Mouse (Mus musculus) forebrain, embryonic 11.5 days (tissue): Measurements from ENCODE around the gene D5Ertd579e. TPM values are rescaled to one million over a fixed set of nuclear protein-coding genes. Genes with fewer than 3 reads are reported as not detected.

Experiments used
- ATAC-seq: fragments of 200-750 bp; cut with Nextera tagmentation; replicated peaks from 2 replicates; pipeline ENCODE4 v1.8.0; 2017; ENCODE audit warnings: moderate TSS enrichment; ENCODE audit not compliant: low FRiP score
- DNase-seq: peaks from one replicate; pipeline ENCODE4 v3.0.0-alpha.2; 2017; ENCODE audit warnings: low spot score
- H3K27ac ChIP-seq: fragments of 300-500 bp; sonication (generic); 2 replicates; pipeline ENCODE4 v1.5.1; 2014; ENCODE audit warnings: low read depth, low read length
- H3K27me3 ChIP-seq: fragments of 300-500 bp; sonication (generic); 2 replicates; pipeline ENCODE4 v1.6.1; 2014; ENCODE audit warnings: mild to moderate bottlenecking, low read length, mixed read lengths; ENCODE audit not compliant: control insufficient read depth, insufficient read depth
- H3K36me3 ChIP-seq: fragments of 300-500 bp; sonication (generic); 2 replicates; pipeline ENCODE4 v1.6.1; 2014; ENCODE audit warnings: mild to moderate bottlenecking, low read length, moderate library complexity, mixed read lengths; ENCODE audit not compliant: control insufficient read depth, insufficient read depth
- H3K4me1 ChIP-seq: fragments of 300-500 bp; sonication (generic); replicated peaks from 2 replicates; pipeline ENCODE4 v1.6.1; 2014; ENCODE audit warnings: low read length, mixed read lengths; ENCODE audit not compliant: control insufficient read depth, insufficient read depth
- H3K4me2 ChIP-seq: fragments of 300-500 bp; sonication (generic); 2 replicates; pipeline ENCODE4 v1.6.1; 2014; ENCODE audit warnings: low read depth, mild to moderate bottlenecking, low read length, moderate library complexity, mixed read lengths; ENCODE audit not compliant: severe bottlenecking
- H3K4me3 ChIP-seq: fragments of 300-500 bp; sonication (generic); 2 replicates; pipeline ENCODE4 v1.5.1; 2014; ENCODE audit warnings: low read depth, low read length
- H3K9ac ChIP-seq: fragments of 300-500 bp; sonication (generic); 2 replicates; pipeline ENCODE4 v1.6.1; 2014; ENCODE audit warnings: low read length
- H3K9me3 ChIP-seq: fragments of 300-500 bp; sonication (generic); 2 replicates; pipeline ENCODE4 v1.6.1; 2016; ENCODE audit warnings: low read length, mixed read lengths; ENCODE audit not compliant: control insufficient read depth
- WGBS: fragments of 180-500 bp; shearing (Covaris S2); extraction: QIAGEN DNeasy Blood & Tissue Kit; methylation state at CpG from one replicate; pipeline ENCODE4 v1.1.7; 2014; 5-methylcytosine and 5-hydroxymethylcytosine counted together
- polyA plus RNA-seq: library from polyadenylated mRNA; unstranded; fragments of >200 nt; fragmentation: Nextera tagmentation; extraction: Ambion mirVana; gene quantifications from 2 replicates; pipeline ENCODE4 v1.2.1, GENCODE M21; 2014

Gene D5Ertd579e
- polyA plus RNA-seq, 1 experiment from 2014 or later, result 41.9 TPM

GRCm38 (mm10) chr5:36681219-36681618 is 14.6 kb downstream of the D5Ertd579e start:
- no peaks in the 10 kb centered on the region for H3K36me3 ChIP-seq
- no peaks in the 10 kb centered on the region for H3K4me1 ChIP-seq
- no peak overlapping the region for H3K27ac ChIP-seq
- DNase-seq (no peak), ATAC-seq (no peak)
- H3K9ac ChIP-seq, result no peak overlapping the region
- H3K4me2 ChIP-seq, result no peak overlapping the region
- no peak overlapping the region for H3K4me3 ChIP-seq
- no peaks in the 10 kb centered on the region for H3K27me3 ChIP-seq
- H3K9me3 ChIP-seq, result no peaks in the 10 kb centered on the region

- Histone ChIP-seq H3K9me3 (no peaks in the 10 kb centered on the region), H3K27me3 (no peaks in the 10 kb centered on the region), H3K36me3 (no peaks in the 10 kb centered on the region), H3K9ac (no peak overlapping the region), H3K4me2 (no peak overlapping the region), H3K27ac (no peak overlapping the region), H3K4me1 (no peaks in the 10 kb centered on the region), H3K4me3 (no peak overlapping the region)
- ATAC-seq (no peak), DNase-seq (no peak)
- 83% methylated on average over 4 of the region's 4 CpGs for WGBS
Measured at GRCm38 (mm10) chr5:36679918-36680598, 15.8 kb downstream of the D5Ertd579e start.

- Histone ChIP-seq H3K4me1 (no peaks in the 10 kb centered on the region), H3K27ac (no peak overlapping the region), H3K36me3 (no peaks in the 10 kb centered on the region), H3K9ac (no peak overlapping the region), H3K27me3 (no peaks in the 10 kb centered on the region), H3K4me2 (no peak overlapping the region), H3K4me3 (no peak overlapping the region), H3K9me3 (no peaks in the 10 kb centered on the region)
- WGBS, result 84% methylated on average over 1 of the region's 1 CpGs
- DNase-seq, result no peak
- no peak for ATAC-seq
Measured at GRCm38 (mm10) chr5:36678799-36679198, 17.0 kb downstream of the D5Ertd579e start.

GRCm38 (mm10) chr5:36677907-36678306 is 17.9 kb downstream of the D5Ertd579e start:
- DNase-seq (no peak), ATAC-seq (no peak)
- 94% methylated on average over 5 of the region's 5 CpGs for WGBS
- Histone ChIP-seq H3K36me3 (no peaks in the 10 kb centered on the region), H3K4me1 (no peaks in the 10 kb centered on the region), H3K9ac (no peak overlapping the region), H3K4me3 (no peak overlapping the region), H3K9me3 (no peaks in the 10 kb centered on the region), H3K4me2 (no peak overlapping the region), H3K27ac (no peak overlapping the region), H3K27me3 (no peaks in the 10 kb centered on the region)

GRCm38 (mm10) chr5:36675466-36675865 is 20.4 kb downstream of the D5Ertd579e start:
- WGBS, result 78% methylated on average over 1 of the region's 1 CpGs
- Histone ChIP-seq H3K4me1 (no peaks in the 10 kb centered on the region), H3K27ac (no peak overlapping the region), H3K27me3 (no peaks in the 10 kb centered on the region), H3K4me3 (no peak overlapping the region), H3K9me3 (no peaks in the 10 kb centered on the region), H3K4me2 (no peak overlapping the region), H3K36me3 (peaks cover 2% of the 10 kb centered on the region; the same call in 1 of the 2 replicates), H3K9ac (no peak overlapping the region)
- DNase-seq, result no peak
- ATAC-seq, result no peak

GRCm38 (mm10) chr5:36674658-36675433 is 21.0 kb downstream of the D5Ertd579e start:
- WGBS, result 91% methylated on average over 4 of the region's 4 CpGs
- no peak for DNase-seq

GRCm38 (mm10) chr5:36669021-36670008 is 26.5 kb downstream of the D5Ertd579e start:
- no peak for ATAC-seq
- H3K4me1 ChIP-seq, result no peaks in the 10 kb centered on the region
- H3K27ac ChIP-seq, result no peak overlapping the region
- peaks cover 2% of the 10 kb centered on the region; the same call in 1 of the 2 replicates for H3K36me3 ChIP-seq
- H3K4me3 ChIP-seq, result no peak overlapping the region
- H3K9ac ChIP-seq, result no peak overlapping the region
- no peaks in the 10 kb centered on the region for H3K27me3 ChIP-seq
- WGBS, result 89% methylated on average over 7 of the region's 7 CpGs
- no peak for DNase-seq
- no peak overlapping the region for H3K4me2 ChIP-seq
- H3K9me3 ChIP-seq, result no peaks in the 10 kb centered on the region

More at GRCm38 (mm10) chr5:36674658-36675433, 21.0 kb downstream of the D5Ertd579e start:
- H3K4me3 ChIP-seq, result no peak overlapping the region
- H3K4me1 ChIP-seq, result no peaks in the 10 kb centered on the region
- ATAC-seq, result no peak
- H3K27ac ChIP-seq, result no peak overlapping the region
- H3K9ac ChIP-seq, result no peak overlapping the region
- H3K4me2 ChIP-seq, result no peak overlapping the region
- no peaks in the 10 kb centered on the region for H3K27me3 ChIP-seq
- no peaks in the 10 kb centered on the region for H3K9me3 ChIP-seq
- peaks cover 2% of the 10 kb centered on the region; the same call in 1 of the 2 replicates for H3K36me3 ChIP-seq

- no peak for ATAC-seq
- 92% methylated on average over 8 of the region's 8 CpGs for WGBS
- no peak overlapping the region for H3K4me3 ChIP-seq
- H3K27me3 ChIP-seq, result no peaks in the 10 kb centered on the region
- no peaks in the 10 kb centered on the region for H3K4me1 ChIP-seq
- no peak overlapping the region for H3K9ac ChIP-seq
- H3K4me2 ChIP-seq, result no peak overlapping the region
- peaks cover 2% of the 10 kb centered on the region; the same call in 1 of the 2 replicates for H3K36me3 ChIP-seq
- no peak for DNase-seq
- no peaks in the 10 kb centered on the region for H3K9me3 ChIP-seq
- H3K27ac ChIP-seq, result no peak overlapping the region
Measured at GRCm38 (mm10) chr5:36668572-36668971, 27.3 kb downstream of the D5Ertd579e start.
